Mouse (Mus musculus) fibroblast of lung, adult 2 months (primary cell): ENCODE results near the gene Wnt10a.
"Not testable (repeated sequence)": the region's sequence is repeated elsewhere in the genome, so short reads cannot be mapped to it uniquely, and the experiment has no call there.

ENCODE experiments used
- DNase-seq: peaks from one replicate; pipeline ENCODE4 v3.0.0-alpha.2; 2011; ENCODE audit warnings: low read depth

Gene Wnt10a

DNA sequence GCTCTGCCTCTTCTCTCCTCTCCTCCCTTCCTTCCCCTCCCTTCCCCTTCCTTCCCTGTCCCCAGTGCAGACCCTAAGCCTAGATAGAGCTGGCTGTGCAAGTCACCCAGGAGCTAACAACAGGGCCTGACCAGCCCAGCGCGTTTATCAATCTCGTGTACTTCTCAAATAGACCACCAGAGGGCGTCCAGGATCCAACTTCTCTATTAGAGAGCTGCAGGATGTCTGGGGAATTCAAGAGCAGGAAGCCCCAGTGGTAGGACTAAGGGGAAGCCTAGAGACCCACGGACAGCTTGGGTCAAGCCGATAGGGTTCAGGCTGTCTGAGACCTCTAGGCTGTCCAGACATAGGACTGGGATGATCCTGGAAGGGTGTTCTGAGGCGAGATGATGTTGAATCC, 3.5 kb upstream of the Wnt10a start:
- DNase-seq, result peak; percentile 42

DNA sequence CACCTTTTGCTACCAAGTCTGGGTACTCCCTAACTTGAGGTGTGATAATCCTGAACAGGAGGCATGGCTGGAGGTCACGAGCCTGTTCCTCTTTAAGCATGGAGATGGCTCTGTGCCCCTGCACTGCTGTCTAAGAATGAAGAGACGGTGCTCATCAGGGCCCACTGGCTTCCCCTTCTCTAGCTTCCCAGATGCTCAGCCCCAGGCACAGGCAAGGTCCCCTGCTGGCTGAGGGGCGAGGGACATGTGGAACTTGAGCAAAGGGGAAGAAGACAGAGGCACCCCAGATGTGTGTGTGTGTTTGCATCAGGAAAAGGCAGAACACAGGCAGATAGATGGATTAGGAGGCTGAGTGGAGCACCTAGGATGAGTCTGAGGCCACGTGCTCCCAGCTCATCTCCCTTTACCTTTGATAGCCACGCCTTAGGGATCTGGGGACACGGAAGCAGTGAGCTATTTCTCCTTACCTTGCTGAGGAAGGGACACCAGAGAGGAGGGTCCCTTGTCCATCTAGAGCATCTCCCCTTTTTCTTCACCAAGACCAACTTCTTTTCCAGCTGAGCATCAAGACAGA, 2.6 kb upstream of the Wnt10a start:
- no peak for DNase-seq

DNA sequence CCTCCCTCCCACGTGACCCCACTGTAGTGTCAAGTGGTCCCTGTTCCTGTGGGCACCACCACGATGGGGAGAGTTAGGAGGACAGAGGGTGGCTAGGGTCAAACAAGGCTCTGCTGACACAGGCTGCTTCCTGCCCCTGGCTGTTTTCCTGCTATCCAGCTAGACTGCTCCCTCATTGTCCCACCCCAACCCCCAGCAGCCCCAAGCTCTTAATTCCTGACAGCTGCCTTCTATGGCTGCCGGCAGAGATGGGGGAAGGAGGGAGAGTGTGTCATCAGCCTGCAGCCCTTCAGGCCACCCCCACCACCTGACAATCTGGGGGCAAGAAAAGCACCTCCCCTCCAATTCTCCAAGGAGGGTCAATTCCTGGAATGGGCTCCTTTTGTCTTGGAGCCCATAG, 1.2 kb upstream of the Wnt10a start:
- no peak for DNase-seq

DNA sequence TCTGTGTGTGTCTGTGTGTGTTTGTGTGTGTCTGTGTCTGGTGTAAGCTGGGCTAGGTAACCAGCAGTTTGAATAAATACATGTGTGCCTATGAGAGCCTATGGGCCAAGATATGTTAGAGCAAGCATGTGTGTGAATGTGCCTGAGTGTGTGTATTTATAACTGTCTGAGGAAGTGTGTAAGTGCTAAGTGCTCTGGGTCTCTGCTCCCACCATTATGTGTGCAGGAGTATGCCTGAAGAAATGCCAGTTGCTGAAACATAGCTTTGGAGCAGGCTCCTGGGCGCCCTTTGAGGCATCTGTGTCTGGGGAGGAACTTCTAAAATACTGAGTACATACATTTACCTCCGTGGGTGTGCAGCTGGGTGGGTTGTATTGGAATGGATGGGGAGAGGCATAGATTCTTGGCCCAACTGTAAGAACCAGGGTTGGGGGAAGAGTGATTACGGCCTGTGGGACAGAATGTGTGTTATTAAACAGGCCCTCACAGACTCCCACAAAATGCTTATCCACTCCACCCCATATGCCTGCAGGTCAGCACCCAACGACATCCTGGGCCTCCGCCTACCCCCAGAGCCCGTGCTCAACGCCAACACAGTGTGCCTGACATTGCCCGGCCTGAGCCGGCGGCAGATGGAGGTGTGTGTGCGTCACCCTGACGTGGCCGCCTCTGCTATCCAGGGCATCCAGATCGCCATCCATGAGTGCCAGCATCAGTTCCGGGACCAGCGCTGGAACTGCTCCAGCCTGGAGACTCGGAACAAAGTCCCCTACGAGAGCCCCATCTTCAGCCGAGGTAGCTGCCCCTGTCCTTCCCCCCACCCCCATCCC, 1.7 kb downstream of the Wnt10a start:
- no peak for DNase-seq

DNA sequence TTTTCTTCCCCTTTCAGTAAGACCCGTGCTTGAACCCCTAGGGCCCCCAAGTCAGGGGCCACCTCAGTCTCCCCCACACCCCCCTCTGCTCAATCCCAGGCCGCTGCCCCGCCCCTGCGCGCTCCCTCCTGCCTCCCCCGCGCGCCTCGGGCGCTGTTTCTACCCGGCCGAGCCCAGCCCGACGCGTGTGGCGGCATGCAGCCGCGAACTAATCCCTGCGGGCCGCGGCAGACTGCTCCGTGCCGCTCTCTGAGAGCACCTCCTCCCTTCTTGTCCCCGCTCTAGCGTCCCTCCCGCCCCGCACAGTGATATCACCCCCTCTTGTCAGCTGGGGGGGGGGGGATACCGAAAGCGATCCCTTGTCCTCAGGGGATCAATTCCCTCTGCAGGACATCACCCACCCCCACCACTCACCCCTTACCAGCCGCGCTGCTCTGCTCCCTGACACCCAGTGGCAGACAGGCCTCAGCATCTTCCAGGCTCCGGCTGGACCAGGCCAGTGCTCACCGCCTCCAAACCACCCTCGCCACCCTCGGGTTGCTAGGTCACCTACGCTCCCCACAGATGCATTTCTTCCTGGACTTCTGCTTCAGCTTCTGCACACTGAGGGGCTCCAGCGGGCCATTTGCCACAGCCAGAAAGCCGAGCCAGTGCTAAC, 3.3 kb downstream of the Wnt10a start:
- no peak for DNase-seq

DNA sequence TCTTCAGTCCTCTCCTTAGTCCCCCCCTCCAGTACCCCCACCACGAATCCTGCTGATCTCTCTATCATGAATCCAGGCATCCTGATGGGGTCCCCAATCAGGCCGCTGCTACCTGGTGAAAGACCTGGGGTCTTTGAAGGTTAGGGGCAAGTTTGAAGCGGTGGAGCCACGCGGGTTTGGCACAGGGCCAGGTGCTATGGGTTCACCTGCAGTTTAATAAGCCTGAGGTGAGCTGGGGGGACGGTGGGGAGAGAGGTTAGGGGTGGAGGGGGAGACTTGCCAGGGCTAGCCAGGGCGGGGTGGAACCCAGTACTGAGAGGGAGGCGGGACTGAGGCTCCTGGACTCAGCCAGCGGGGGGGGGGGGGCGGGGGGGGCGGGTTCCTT, 3.8 kb downstream of the Wnt10a start:
- DNase-seq, result no peak

DNA sequence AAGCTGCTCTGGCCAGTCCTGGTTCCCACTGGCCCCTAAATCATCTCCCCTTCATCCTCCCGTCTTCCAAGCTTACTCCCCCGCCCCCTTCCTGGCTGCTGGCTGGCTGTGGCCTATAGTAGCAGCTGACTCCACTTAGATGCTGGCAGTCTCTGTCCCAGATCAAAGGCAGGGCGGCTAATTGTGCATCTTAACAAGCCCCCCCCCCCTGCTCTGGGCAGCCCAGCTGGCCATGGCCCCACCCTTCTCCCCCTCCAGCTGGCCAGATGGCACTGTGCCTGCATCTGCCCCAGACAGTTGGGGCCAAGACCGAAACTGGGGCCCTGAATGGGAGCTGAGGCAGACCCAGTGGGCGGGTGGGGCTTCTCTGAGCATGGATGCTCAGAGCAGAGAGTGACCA, 6.1 kb downstream of the Wnt10a start:
- no peak for DNase-seq

DNA sequence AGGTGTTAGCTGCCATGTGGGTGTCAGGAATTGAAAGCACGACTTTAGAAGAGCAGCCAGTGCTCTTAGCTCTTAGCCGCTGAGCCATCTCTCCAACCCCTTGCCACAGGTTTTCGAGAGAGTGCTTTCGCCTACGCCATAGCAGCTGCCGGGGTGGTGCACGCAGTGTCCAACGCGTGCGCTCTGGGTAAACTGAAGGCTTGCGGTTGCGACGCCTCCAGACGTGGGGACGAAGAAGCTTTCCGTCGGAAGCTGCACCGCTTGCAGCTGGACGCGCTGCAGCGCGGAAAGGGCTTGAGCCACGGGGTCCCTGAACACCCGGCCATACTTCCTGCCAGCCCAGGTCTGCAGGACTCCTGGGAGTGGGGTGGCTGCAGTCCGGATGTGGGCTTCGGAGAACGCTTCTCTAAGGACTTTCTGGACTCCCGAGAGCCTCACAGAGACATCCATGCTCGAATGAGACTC, 9.1 kb downstream of the Wnt10a start:
- no peak for DNase-seq

DNA sequence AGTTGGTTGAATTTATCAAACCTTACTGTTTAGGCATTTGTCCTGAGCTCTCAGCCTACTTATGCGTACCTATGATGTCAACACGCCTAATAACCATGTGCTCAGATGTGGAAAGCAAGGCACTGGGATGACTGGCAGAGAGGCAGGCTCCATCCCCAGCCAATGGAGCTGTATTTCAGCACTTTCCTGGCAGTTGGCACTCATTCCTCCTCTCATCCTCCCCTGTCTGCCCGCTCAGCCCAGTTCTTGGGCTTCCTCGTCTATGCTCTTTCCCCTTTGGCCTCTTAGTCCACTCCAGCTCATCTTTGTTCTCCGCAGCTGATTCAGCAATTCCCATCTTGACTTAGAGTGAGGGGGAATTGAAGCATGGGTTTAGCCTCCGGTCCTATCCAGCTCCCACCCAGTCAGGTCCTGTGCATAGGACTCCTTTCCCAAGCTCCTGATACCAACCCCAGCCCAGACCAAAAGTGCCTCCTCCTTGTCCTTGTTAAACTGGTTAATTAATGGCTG, 10.4 kb downstream of the Wnt10a start:
- DNase-seq, result no peak

DNA sequence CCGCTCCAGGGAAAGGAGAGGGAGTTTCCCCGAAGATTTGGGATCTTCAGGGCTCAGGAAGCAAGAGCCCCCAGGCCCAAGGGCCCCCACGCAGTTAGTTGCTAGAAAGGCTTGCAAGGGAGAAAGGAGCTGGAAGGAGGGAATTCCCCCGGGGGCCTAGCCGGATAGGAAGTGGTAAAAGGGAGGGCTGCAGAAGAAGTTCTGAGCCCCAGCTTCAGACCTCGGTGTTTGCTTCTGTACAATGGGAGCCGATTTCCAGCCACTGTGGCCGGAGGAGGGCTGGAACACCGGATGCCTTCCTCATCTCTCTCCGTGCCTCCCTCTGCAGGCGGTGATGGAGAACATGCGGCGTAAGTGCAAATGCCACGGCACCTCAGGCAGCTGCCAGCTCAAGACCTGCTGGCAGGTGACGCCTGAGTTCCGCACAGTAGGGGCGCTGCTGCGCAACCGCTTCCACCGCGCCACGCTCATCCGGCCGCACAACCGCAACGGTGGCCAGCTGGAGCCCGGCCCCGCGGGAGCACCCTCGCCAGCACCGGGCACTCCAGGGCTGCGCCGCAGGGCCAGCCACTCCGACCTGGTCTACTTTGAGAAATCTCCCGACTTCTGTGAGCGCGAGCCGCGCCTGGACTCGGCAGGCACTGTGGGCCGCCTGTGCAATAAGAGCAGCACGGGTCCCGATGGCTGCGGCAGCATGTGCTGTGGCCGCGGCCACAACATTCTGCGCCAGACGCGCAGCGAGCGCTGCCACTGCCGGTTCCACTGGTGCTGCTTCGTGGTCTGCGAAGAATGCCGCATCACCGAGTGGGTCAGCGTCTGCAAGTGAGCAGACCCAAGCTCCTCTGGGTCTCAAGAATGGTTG, 11.7 kb downstream of the Wnt10a start:
- no peak for DNase-seq

DNA sequence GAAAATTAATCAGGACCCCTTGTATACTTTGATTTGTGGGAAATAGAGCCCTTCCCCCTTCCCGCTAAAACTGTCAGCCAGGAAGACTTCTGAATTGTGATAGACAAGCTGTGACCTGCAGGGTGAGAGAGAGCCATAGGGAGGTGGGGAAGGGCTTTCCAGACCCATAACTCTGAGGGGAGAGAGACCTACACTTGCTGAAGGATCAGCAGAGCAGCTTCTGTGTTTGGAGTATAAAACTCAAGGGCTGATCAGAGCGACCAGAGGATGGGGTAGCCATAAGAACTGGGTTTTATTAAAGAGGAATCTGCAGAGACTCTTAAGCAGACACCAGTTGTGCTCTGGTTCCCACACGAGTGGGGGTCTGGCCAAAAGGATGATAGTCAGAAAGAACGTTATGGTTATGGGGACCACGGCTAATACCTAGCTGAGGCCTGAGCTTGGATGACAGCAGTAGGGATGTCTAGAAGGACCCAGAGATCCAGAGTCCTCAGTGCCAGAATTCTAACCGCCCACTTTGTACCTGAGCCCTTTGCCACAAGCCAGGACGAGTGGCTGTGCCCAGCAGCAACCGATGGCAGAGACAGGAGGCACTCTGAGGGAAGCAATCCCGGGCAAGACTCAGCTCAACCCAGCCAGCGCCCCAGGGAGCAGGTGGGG, 13.0 kb downstream of the Wnt10a start:
- no peak for DNase-seq

DNA sequence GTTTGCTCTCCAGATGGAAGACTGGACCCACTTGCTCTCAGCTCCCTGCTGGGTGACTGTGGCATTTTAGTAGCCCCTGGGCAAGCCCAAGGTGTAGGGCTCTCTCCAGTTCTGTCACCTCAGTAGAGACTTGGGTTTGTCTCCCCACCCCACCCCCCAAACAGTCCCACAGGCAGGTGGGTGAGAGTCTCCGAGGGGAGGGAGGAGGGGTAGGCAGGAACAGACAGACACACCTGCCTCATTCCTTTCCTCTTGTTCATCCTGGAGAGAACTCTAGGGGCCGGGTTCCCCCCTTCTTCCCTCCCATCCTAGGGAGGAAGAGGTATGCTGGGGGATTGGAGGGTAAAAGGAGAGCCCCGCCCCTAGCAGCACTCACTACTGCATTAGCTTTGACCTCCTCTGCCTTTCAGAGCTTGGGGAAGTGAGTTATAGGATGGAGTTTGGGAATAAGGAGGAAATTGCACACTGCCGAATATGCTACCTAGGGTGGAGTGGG, 14.1 kb downstream of the Wnt10a start:
- DNase-seq, result no peak

DNA sequence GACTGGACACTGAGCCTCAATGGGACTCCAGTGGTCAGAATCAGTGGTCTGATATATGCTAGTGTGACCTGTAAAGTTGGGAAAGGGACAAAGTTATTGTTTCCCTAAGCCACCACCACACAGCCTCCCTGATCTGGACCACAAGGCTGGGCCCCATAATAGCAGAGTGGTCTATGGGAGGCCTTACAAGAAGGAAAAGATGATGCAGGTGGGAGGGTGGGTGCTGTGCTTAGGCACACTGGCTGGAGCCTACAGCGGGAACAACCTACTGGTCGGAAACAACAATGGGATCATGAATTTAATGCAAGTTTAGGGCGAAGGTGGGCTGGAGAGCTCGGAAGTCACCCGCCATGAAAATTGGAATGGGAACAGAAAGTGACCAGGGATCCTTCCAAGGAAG, 14.5 kb downstream of the Wnt10a start:
- DNase-seq, result no peak

DNA sequence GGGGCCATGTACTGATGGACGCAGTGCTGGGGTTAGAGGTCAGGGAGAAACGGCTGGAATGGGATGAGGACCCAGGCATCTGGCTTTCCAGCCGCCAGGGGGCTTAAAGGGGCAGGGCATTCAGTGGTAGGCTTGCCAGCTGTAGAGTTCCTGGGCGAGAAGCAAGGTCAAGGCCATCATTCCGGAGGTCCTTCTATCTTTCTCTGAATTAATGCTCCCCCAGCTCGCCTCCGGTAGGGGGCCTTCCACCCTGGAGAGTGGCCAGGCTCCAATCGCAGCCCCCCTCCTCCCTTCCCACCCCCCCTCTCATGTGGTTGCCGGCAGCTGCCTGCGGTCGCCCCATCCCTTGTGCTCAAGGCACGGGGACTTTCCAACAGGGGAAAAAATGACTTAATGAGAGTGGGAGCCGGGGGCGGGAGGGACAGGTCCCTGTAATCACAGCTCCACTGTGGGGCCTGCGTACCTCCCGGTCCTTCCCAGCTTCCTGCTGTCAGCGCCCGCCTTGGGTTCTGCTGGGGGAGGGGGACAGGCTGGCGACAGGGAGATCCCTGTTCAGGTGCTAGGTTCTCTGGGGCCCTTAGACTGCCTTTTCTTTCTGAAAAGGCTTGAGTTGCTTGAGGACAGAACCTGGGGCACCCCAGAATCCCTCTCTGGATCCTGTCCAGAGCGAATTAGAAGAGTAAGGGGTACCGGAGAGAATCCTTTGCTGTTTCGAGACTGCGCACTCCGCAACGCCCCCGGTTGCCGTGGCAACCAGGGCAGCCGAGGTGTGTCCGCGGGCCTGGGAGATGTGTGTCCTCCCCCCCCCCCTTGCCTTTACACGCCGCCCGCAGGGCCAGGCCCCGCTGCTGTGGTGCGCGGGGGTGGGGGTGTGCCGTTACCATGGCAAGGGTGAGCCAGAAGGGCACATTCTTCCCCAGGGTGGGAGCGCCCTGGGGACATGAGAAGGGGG, 15.3 kb downstream of the Wnt10a start:
- no peak for DNase-seq

DNA sequence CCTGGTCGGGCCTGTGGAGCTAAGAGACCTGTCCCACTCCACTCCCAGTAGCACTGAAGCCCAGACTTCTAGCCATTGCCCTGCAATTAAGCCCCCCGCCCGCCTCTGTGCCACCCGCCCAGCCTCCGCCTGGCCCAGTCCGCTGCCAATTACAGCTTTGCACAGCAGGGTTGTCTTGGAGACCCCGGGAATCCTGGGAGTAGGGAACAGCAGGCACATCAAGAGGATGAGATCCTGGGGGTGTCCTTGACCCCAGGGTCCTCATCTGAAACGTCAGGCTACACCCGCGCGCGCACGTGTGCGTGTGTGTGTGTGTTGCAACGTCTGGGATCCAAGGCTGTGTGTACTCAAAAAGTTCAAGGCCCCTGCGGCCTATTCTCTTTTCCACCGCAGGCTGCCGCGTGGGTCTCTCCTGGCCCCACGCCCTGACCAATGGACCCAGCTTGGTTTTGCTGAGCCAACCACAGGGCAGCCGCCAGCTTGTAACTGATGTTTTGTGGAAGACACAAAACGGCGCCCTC, 16.3 kb downstream of the Wnt10a start:
- no peak for DNase-seq

DNA sequence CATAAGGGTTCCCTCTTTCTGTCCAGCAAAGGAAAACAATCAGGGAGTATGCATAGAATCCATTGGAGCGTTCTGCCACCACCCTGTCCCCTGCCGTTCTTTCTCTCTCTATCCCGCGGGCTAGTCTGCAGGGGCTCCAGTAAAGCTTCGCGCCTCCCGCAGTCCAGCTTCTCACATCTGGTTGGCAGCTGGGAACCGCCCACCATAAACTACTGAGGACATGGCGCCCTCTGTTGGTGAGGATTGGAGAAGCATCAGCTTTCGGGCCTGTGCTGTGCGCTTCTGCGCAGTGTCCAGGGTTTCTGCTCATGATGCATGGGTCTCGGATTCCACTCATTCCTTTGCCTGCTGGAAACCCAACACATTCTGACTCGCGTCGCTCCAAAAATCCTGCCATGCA, 16.8 kb downstream of the Wnt10a start:
- DNase-seq, result peak; percentile 77

DNA sequence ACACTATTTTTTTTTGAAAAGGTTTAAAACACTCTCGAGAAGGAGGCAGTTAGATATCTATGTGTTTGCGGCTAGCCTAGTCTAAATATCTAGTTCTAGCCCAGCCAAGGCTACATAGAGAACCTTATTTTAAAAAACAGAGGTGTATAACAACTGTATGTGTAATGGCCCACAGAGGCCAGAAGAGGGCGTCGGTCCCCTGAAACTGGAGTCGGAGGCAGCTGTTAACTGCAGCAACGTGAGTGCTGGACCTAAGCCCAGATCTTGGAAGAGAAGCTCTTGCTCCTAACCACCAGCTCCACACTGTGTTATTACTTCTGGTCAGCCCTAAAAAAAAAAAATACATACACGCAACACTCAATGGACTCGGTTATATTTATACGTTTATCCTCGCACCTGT, 17.7 kb downstream of the Wnt10a start:
- DNase-seq, result no peak

DNA sequence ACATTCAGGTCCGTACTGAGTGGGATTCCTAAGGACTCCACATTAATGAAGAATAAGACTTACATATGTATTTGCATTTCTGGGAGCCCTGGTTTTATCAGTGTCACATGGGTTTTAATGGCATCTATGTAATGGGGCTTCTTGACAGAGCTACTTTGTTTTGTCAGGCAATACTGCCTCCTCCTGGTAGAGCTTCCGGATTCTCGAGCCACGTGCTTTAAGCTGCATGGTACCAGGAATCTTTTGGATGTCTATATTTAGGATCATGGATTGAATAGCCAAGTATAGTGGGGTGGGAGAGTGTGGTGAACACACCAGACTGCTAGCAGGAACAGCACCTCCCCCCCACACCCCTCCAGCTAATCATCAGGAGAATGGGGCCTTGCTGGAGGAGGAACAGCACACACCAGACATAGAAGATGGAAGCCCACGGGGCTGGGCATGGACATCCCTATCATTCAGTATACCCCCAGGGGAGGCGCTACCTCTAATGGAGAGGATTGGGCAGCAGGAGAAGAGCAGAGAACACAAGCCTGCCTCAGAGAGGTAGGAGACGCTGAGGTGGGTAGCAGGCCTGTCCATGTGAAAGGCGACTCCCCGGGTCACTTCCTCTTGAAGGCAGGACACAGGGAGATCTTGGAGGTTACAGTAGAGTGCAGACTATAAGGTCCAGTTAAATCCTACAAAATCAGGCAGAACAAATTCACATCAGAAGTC, 23.8 kb downstream of the Wnt10a start:
- DNase-seq, result no peak

DNA sequence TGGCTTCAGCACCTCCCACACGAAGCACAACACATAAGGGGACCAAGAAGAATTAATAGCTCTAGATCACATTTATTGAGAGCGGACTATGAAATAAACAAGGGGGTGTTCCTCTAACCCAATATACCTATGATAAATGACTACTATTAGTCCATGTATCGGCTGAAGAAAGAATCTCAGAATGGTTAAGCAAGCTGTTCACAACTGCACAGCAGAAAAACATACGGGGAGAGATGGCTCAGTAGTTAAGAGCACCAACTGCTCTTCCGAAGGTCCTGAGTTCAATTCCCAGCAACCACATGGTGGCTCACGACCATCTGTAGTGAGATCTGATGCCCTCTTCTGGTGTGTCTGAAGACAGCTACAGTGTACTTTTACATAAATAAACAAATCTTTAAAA, 24.6 kb downstream of the Wnt10a start:
- DNase-seq, result not testable (repeated sequence)
